Mouse (Mus musculus): ENCODE measurements around the gene Wdr49. TPM values are rescaled to one million over a fixed set of nuclear protein-coding genes. Genes with fewer than 3 reads are reported as not detected.

The Wdr49 gene
- not detected for polyA plus RNA-seq (2012; fragmentation: generic; extraction: Trizol)
- long read RNA-seq, experiment 1 = 0 reads
- long read RNA-seq, experiment 2 = 0 reads

- no peaks in the 10 kb centered on the region for H3K27me3 ChIP-seq (ENCODE audit: control insufficient read depth, insufficient read depth, insufficient read length)
- no peak within 1 kb of the TSS for H3ac ChIP-seq (ENCODE audit: control insufficient read depth, insufficient read length, low read depth)
- TF ChIP-seq FOSL1 (IDR thresholded peaks at IDR 0.05; ENCODE audit: insufficient read depth, low read length, poor library complexity, severe bottlenecking) (no peak), USF1 (IDR thresholded peaks at IDR 0.05; ENCODE audit: low read depth) (no peak), CEBPB (IDR thresholded peaks at IDR 0.05; ENCODE audit: low read depth) (no peak), CTCF (IDR thresholded peaks at IDR 0.05; ENCODE audit: control insufficient read depth, insufficient read depth, insufficient read length) (no peak), MYOD1 (IDR thresholded peaks at IDR 0.05; ENCODE audit: control insufficient read depth, insufficient read length, low read depth) (no peak), MAX (IDR thresholded peaks at IDR 0.05) (no peak), MYOG (IDR thresholded peaks at IDR 0.05; ENCODE audit: control insufficient read depth, extremely low read depth, insufficient read length) (no peak)
- no peaks in the 10 kb centered on the region for H3K79me3 ChIP-seq (ENCODE audit: low read depth)
- no peak within 1 kb of the TSS for H3K4me3 ChIP-seq (ENCODE audit: insufficient read depth, poor library complexity, severe bottlenecking)
- H3K79me2 ChIP-seq (ENCODE audit: control insufficient read depth, insufficient read depth) = no peaks in the 10 kb centered on the region
- no peaks in the 10 kb centered on the region for H3K36me3 ChIP-seq (ENCODE audit: control insufficient read depth, insufficient read depth)
These were observed at the start of gene Wdr49 for GRCm38 (mm10) chr3:75482056-75482455. Gene Wdr49, minus strand, starts transcription at chr3:75482156.

DNA sequence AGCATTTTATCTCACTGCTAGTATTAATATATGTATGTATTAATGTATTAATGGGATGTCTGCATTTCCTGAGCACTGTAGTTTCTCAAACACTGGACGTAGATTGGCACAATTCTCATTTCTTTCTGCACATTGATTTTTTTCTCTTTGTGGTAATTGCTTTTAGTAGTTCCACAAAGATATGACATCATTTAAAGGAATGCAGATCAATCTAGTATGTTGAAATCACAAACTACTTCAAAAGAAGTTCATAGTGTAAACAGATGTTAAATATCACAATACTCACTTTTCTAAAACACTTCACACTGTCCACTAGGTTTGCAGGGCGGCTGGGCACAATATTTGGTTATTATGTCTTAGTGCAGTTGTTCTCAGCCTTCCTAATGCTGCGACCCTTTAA lies 49.1 kb upstream of the Wdr49 start:
- H3K4me3 ChIP-seq (ENCODE audit: insufficient read depth, poor library complexity, severe bottlenecking) = no peak overlapping the region

GRCm38 (mm10) chr3:75522527-75522926 lies 40.6 kb upstream of the Wdr49 start:
- Histone ChIP-seq H3K36me3 (ENCODE audit: control insufficient read depth, insufficient read depth) (peaks cover 58% of the 10 kb centered on the region), H3K79me3 (ENCODE audit: low read depth) (no peaks in the 10 kb centered on the region), H3K79me2 (ENCODE audit: control insufficient read depth, insufficient read depth) (no peaks in the 10 kb centered on the region), H3K27me3 (ENCODE audit: control insufficient read depth, insufficient read depth, insufficient read length) (no peaks in the 10 kb centered on the region), H3ac (ENCODE audit: control insufficient read depth, insufficient read length, low read depth) (no peak overlapping the region), H3K4me3 (ENCODE audit: insufficient read depth, poor library complexity, severe bottlenecking) (no peak overlapping the region)
- TF ChIP-seq USF1 (IDR thresholded peaks at IDR 0.05; ENCODE audit: low read depth) = no peak
- TF ChIP-seq MYOD1 (IDR thresholded peaks at IDR 0.05; ENCODE audit: control insufficient read depth, insufficient read length, low read depth) = no peak
- TF ChIP-seq MYOG (IDR thresholded peaks at IDR 0.05; ENCODE audit: control insufficient read depth, extremely low read depth, insufficient read length) = no peak
- no peak for TF ChIP-seq CEBPB (IDR thresholded peaks at IDR 0.05; ENCODE audit: low read depth)
- no peak for TF ChIP-seq FOSL1 (IDR thresholded peaks at IDR 0.05; ENCODE audit: insufficient read depth, low read length, poor library complexity, severe bottlenecking)
- TF ChIP-seq MAX (IDR thresholded peaks at IDR 0.05) = no peak
- TF ChIP-seq CTCF (IDR thresholded peaks at IDR 0.05; ENCODE audit: control insufficient read depth, insufficient read depth, insufficient read length) = no peak

More for the DNA sequence above, 49.1 kb upstream of the Wdr49 start:
- Histone ChIP-seq H3K79me3 (ENCODE audit: low read depth) (no peaks in the 10 kb centered on the region), H3K79me2 (ENCODE audit: control insufficient read depth, insufficient read depth) (peaks cover 7% of the 10 kb centered on the region), H3ac (ENCODE audit: control insufficient read depth, insufficient read length, low read depth) (no peak overlapping the region), H3K36me3 (ENCODE audit: control insufficient read depth, insufficient read depth) (peaks cover 46% of the 10 kb centered on the region), H3K27me3 (ENCODE audit: control insufficient read depth, insufficient read depth, insufficient read length) (no peaks in the 10 kb centered on the region)
- TF ChIP-seq FOSL1 (IDR thresholded peaks at IDR 0.05; ENCODE audit: insufficient read depth, low read length, poor library complexity, severe bottlenecking) = no peak
- no peak for TF ChIP-seq CTCF (IDR thresholded peaks at IDR 0.05; ENCODE audit: control insufficient read depth, insufficient read depth, insufficient read length)
- TF ChIP-seq CEBPB (IDR thresholded peaks at IDR 0.05; ENCODE audit: low read depth) = no peak
- TF ChIP-seq MYOD1 (IDR thresholded peaks at IDR 0.05; ENCODE audit: control insufficient read depth, insufficient read length, low read depth) = no peak
- TF ChIP-seq MYOG (IDR thresholded peaks at IDR 0.05; ENCODE audit: control insufficient read depth, extremely low read depth, insufficient read length) = no peak
- no peak for TF ChIP-seq USF1 (IDR thresholded peaks at IDR 0.05; ENCODE audit: low read depth)
- no peak for TF ChIP-seq MAX (IDR thresholded peaks at IDR 0.05)

DNA sequence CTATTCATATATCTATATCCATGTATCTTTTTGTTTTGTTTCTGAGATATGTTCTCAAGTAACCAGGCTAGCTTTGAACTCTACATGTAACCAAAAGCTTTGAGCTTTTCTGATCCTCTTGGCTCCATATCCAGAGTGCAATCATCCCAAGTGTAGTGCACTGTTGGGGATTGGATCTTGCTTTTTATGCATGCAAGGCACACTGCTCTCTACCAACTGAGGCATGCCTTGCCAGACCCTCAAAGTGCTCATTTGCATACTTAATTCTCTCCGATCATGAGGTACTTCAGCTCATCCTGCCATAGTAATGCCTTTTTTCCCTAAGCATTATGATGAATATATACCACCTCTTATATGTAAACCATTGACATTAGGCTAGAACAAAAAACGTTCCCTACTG lies 39.4 kb upstream of the Wdr49 start:
- H3K79me2 ChIP-seq (ENCODE audit: control insufficient read depth, insufficient read depth) = no peaks in the 10 kb centered on the region
- no peaks in the 10 kb centered on the region for H3K27me3 ChIP-seq (ENCODE audit: control insufficient read depth, insufficient read depth, insufficient read length)
- H3K36me3 ChIP-seq (ENCODE audit: control insufficient read depth, insufficient read depth) = peaks cover 46% of the 10 kb centered on the region
- TF ChIP-seq FOSL1 (IDR thresholded peaks at IDR 0.05; ENCODE audit: insufficient read depth, low read length, poor library complexity, severe bottlenecking) (no peak), USF1 (IDR thresholded peaks at IDR 0.05; ENCODE audit: low read depth) (no peak), MYOG (IDR thresholded peaks at IDR 0.05; ENCODE audit: control insufficient read depth, extremely low read depth, insufficient read length) (no peak), MYOD1 (IDR thresholded peaks at IDR 0.05; ENCODE audit: control insufficient read depth, insufficient read length, low read depth) (no peak), CTCF (IDR thresholded peaks at IDR 0.05; ENCODE audit: control insufficient read depth, insufficient read depth, insufficient read length) (no peak), MAX (IDR thresholded peaks at IDR 0.05) (no peak), CEBPB (IDR thresholded peaks at IDR 0.05; ENCODE audit: low read depth) (no peak)
- H3ac ChIP-seq (ENCODE audit: control insufficient read depth, insufficient read length, low read depth) = no peak overlapping the region
- H3K79me3 ChIP-seq (ENCODE audit: low read depth) = no peaks in the 10 kb centered on the region
- no peak overlapping the region for H3K4me3 ChIP-seq (ENCODE audit: insufficient read depth, poor library complexity, severe bottlenecking)

GRCm38 (mm10) chr3:75517631-75518250 lies 35.8 kb upstream of the Wdr49 start:
- peaks cover 34% of the 10 kb centered on the region for H3K36me3 ChIP-seq (ENCODE audit: control insufficient read depth, insufficient read depth)
- H3K4me3 ChIP-seq (ENCODE audit: insufficient read depth, poor library complexity, severe bottlenecking) = no peak overlapping the region
- H3K27me3 ChIP-seq (ENCODE audit: control insufficient read depth, insufficient read depth, insufficient read length) = no peaks in the 10 kb centered on the region
- no peak overlapping the region for H3ac ChIP-seq (ENCODE audit: control insufficient read depth, insufficient read length, low read depth)
- no peak for TF ChIP-seq USF1 (IDR thresholded peaks at IDR 0.05; ENCODE audit: low read depth)
- TF ChIP-seq CTCF (IDR thresholded peaks at IDR 0.05; ENCODE audit: control insufficient read depth, insufficient read depth, insufficient read length) = no peak
- no peaks in the 10 kb centered on the region for H3K79me3 ChIP-seq (ENCODE audit: low read depth)
- H3K79me2 ChIP-seq (ENCODE audit: control insufficient read depth, insufficient read depth) = no peaks in the 10 kb centered on the region

Data from C2C12 (cell line).